Comparison of ENCODE assay signal across 10 mouse cellular contexts in the genomic region with DNA sequence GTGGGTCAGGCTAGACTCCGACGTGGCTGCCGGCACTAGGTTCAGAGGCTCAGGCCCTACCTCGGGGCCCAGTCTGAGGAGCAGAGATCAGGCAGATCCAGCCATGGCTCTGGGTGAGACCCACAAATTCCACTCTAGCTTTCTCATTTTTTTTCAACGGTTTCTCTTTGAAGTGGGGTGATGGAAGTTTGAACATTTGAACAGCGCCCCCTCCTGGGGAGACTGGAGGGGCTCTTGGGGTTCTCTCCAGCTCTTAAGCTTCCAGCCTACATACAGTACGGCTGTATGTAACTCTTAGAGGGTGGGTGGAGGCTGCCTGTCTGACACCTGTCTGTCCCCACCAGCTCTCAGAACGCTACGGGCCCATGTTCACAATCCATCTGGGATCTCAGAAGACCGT. TPM values are rescaled to one million over a fixed set of nuclear protein-coding genes. Genes with fewer than 3 reads are reported as not detected.
A peak's percentile ranks its signal among the peaks of the same experiment; 100 is the strongest.
DNase-seq lines count a peak whose midpoint lies in the region; ATAC-seq lines count a peak whose summit lies in the region.
"Had no signal": no experiment of that assay in that cellular context is flagged by ENCODE, and none has a peak within 500 bp of the region (broad histone marks: within the 10 kb centered on the region; RNA-seq: fewer than 3 reads in every experiment).

No protein-coding gene starts in this region.

- H3K36me3 ChIP-seq in hindbrain, embryonic 10.5 days = peaks cover 8% of the 10 kb centered on the region; the same call in 1 of the 2 replicates
- no peaks in the 10 kb centered on the region for H3K36me3 ChIP-seq in hindbrain, embryonic 13.5 days

- ATAC-seq in hindbrain, embryonic 13.5 days (ENCODE audit: low FRiP score) = no peak
- ATAC-seq: inflammation-experienced regulatory T-cells, adult 6 months had no signal

- H3K9me3 ChIP-seq in hindbrain, embryonic 10.5 days = no peaks in the 10 kb centered on the region
- H3K9me3 ChIP-seq in hindbrain, embryonic 13.5 days = no peaks in the 10 kb centered on the region

- H3K4me2 ChIP-seq in hindbrain, embryonic 13.5 days = no peak overlapping the region

- 62% methylated on average over 10 of the region's 10 CpGs for WGBS in hindbrain, embryonic 10.5 days
- 63% methylated on average over 10 of the region's 10 CpGs for WGBS in hindbrain, embryonic 13.5 days

- DNase-seq in hindbrain, embryonic 10.5 days (ENCODE audit: low spot score) = peak; percentile 35
- peak; percentile 36 to 43 for DNase-seq in CD8-positive naive resting alpha-beta T cell, adult 2 months (ENCODE audit: low read depth in 2 of 2, low spot score in 2 of 2)
- DNase-seq in c-Kit-positive CD71-positive TER-119-positive erythroid progenitor cells, embryonic 14.5 days (ENCODE audit: low spot score) = peak; percentile 80
- DNase-seq in mesoderm, embryonic 11.5 days (ENCODE audit: low read depth, low spot score) = peak; percentile 55
- no peak for DNase-seq in frontal cortex, adult 2 months (ENCODE audit: extremely low spot score in 1 of 2, low spot score in 1 of 2)
- DNase-seq in frontal cortex, postnatal 14 days (ENCODE audit: low spot score in 2 of 2) = no peak
- no peak for DNase-seq in ovary, postnatal 14 days (ENCODE audit: low spot score)

- peaks cover 22% of the 10 kb centered on the region; the same call in 1 of the 2 replicates for H3K27me3 ChIP-seq in hindbrain, embryonic 10.5 days (ENCODE audit: insufficient read depth, poor library complexity, severe bottlenecking)
- H3K27me3 ChIP-seq in hindbrain, embryonic 13.5 days = peaks cover 28% of the 10 kb centered on the region

- peaks cover 20% of the 10 kb centered on the region for H3K4me1 ChIP-seq in hindbrain, embryonic 10.5 days (replicated peaks)
- peaks cover 21% of the 10 kb centered on the region for H3K4me1 ChIP-seq in hindbrain, embryonic 13.5 days (replicated peaks)

- H3K27ac ChIP-seq in hindbrain, embryonic 10.5 days = no peak overlapping the region
- no peak overlapping the region for H3K27ac ChIP-seq in hindbrain, embryonic 13.5 days

- H3K4me3 ChIP-seq in hindbrain, embryonic 10.5 days = no peak overlapping the region
- H3K4me3 ChIP-seq in hindbrain, embryonic 13.5 days = no peak overlapping the region
- H3K4me3 ChIP-seq: myocyte had no signal

- no peak overlapping the region for H3K9ac ChIP-seq in hindbrain, embryonic 13.5 days

RNA-seq across cellular contexts. Expression of a gene that starts 1.1 kb away (rescaled TPM):
- not detected in 2 replicates for polyA plus RNA-seq in hindbrain, embryonic 10.5 days (2016; fragmentation: Nextera tagmentation; extraction: Ambion mirVana)
- not detected in 2 replicates for polyA plus RNA-seq in hindbrain, embryonic 13.5 days (2015; fragmentation: Nextera tagmentation; extraction: Ambion mirVana)
- polyA plus RNA-seq in frontal cortex, adult 2 months (2012; rRNA removed) = not detected in 2 replicates
- polyA plus RNA-seq: inflammation-experienced regulatory T-cells, adult 6 months; myocyte had no signal

RNA-seq across cellular contexts. Expression of a gene that starts 2.3 kb away (rescaled TPM):
- 116 and 147 TPM in 2 replicates for polyA plus RNA-seq in hindbrain, embryonic 10.5 days (2016; fragmentation: Nextera tagmentation; extraction: Ambion mirVana)
- polyA plus RNA-seq in hindbrain, embryonic 13.5 days (2015; fragmentation: Nextera tagmentation; extraction: Ambion mirVana) = 116 and 124 TPM in 2 replicates
- polyA plus RNA-seq in frontal cortex, adult 2 months (2012; rRNA removed) = 93.5 and 97.3 TPM in 2 replicates

RNA-seq across cellular contexts. Expression of a gene that starts 24.0 kb away (rescaled TPM):
- 2.0 and 2.8 TPM in 2 replicates for polyA plus RNA-seq in hindbrain, embryonic 10.5 days (2016; fragmentation: Nextera tagmentation; extraction: Ambion mirVana)
- 1.6 and 2.4 TPM in 2 replicates for polyA plus RNA-seq in hindbrain, embryonic 13.5 days (2015; fragmentation: Nextera tagmentation; extraction: Ambion mirVana)
- polyA plus RNA-seq in frontal cortex, adult 2 months (2012; rRNA removed) = 12.0 and 15.2 TPM in 2 replicates

RNA-seq across cellular contexts. Expression of a gene that starts 28.1 kb away (rescaled TPM):
- 0.65 and 1.5 TPM in 2 replicates for polyA plus RNA-seq in hindbrain, embryonic 10.5 days (2016; fragmentation: Nextera tagmentation; extraction: Ambion mirVana)
- polyA plus RNA-seq in hindbrain, embryonic 13.5 days (2015; fragmentation: Nextera tagmentation; extraction: Ambion mirVana) = 24.9 and 26.5 TPM in 2 replicates
- polyA plus RNA-seq in frontal cortex, adult 2 months (2012; rRNA removed) = 178 and 201 TPM in 2 replicates

RNA-seq across cellular contexts. Expression of a gene that starts 51.6 kb away (rescaled TPM):
- polyA plus RNA-seq in hindbrain, embryonic 10.5 days (2016; fragmentation: Nextera tagmentation; extraction: Ambion mirVana) = 0.43 TPM in 1 of 2 replicates, not detected in the other
- 0.13 and 0.22 TPM in 2 replicates for polyA plus RNA-seq in hindbrain, embryonic 13.5 days (2015; fragmentation: Nextera tagmentation; extraction: Ambion mirVana)
- polyA plus RNA-seq in frontal cortex, adult 2 months (2012; rRNA removed) = 0.42 and 0.44 TPM in 2 replicates
- polyA plus RNA-seq: inflammation-experienced regulatory T-cells, adult 6 months had no signal

Comparison
In these comparisons a context has a peak if more than half of its experiments do, and no peak if none do; other contexts are left out.
1. DNase-seq: peak in hindbrain, embryonic 10.5 days (single experiment), CD8-positive naive resting alpha-beta T cell, adult 2 months (2 of 2), c-Kit-positive CD71-positive TER-119-positive erythroid progenitor cells, embryonic 14.5 days (single experiment) and mesoderm, embryonic 11.5 days (single experiment); none in frontal cortex, adult 2 months (0 of 2), frontal cortex, postnatal 14 days (0 of 2) and ovary, postnatal 14 days (single experiment).